Mouse (Mus musculus): ENCODE measurements around the gene Gng8. TPM values are rescaled to one million over a fixed set of nuclear protein-coding genes. Genes with fewer than 3 reads are reported as not detected.

Gene Gng8
- polyA plus RNA-seq, 1 experiment from 2014 or later = 5.4 TPM

DNA sequence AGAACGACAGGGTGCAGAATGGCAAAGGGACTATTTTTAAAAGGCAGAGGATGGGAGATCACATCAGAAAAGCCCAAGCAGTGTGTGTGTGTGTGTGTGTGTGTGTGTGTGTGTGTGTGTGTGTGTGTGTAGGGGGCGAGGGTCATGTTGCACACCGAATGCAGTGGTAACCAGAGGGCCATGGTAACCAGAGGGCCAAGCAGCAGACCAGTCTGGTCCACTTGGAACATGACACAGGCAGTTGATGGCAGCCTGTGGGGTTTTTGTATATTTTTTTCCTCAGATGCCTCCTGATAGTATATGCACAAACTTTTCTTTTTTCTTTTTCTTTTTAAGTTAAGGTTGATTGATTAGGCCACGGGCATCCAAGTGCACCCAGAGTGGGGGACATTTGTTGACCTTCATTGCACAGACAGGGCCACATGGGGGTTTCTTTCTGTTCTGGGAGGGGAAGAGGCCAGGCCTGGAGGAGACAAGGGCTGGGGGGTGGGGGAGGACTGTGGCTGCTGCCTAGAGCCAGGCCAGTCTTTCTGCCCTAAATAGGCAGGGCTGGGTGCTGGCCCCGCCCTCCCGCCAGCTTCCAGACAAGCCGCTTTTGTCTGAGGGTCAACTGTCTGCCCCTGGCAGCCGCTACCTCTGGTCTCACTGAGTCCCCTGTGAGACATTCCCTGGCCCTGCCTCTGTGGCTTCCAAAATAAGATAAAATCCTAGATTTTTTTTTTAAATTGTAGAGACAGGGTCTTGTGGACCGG is 11.6 kb upstream of the Gng8 start:
- Histone ChIP-seq H3K4me3 (peak overlapping the region; percentile 31; the same call in 1 of the 2 replicates), H3K27ac (replicated peaks) (peak overlapping the region; percentile 91), H3K9me3 (replicated peaks) (peaks cover 1% of the 10 kb centered on the region), H3K36me3 (peaks cover 37% of the 10 kb centered on the region), H3K27me3 (ENCODE audit: low read depth, poor library complexity, severe bottlenecking) (peaks cover 33% of the 10 kb centered on the region), H3K4me1 (peaks cover 52% of the 10 kb centered on the region)
- 21% methylated on average over 9 of the region's 9 CpGs for WGBS
- DNase-seq (ENCODE audit: low spot score) = peak; percentile 88

DNA sequence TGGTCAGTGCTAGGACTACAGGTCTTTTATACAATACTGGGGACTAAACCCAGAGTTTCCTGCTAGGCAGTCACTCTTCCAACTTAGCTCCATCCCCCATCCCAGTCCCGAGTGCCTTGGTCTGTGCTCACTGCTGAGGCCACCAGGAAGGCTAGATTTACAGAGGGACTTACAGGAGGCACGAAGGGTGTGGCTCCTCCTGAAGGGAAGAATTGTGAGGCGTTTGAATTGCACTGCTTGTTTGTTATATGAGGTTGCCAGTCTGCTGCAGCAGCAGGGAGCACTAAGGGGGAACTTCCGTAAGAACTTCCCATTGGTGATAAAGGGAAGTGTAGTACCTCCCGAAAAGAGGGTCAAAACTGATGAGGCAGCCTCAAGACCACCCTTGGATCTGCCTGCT is 11.0 kb upstream of the Gng8 start:
- Histone ChIP-seq H3K27me3 (ENCODE audit: low read depth, poor library complexity, severe bottlenecking) (peaks cover 39% of the 10 kb centered on the region), H3K36me3 (peaks cover 44% of the 10 kb centered on the region), H3K9me3 (replicated peaks) (peaks cover 8% of the 10 kb centered on the region), H3K27ac (replicated peaks) (peak overlapping the region; percentile 91), H3K4me1 (peaks cover 53% of the 10 kb centered on the region), H3K4me3 (peak overlapping the region; percentile 31; the same call in 1 of the 2 replicates)
- WGBS = 16% methylated on average over 5 of the region's 5 CpGs
- DNase-seq (ENCODE audit: low spot score) = no peak

DNA sequence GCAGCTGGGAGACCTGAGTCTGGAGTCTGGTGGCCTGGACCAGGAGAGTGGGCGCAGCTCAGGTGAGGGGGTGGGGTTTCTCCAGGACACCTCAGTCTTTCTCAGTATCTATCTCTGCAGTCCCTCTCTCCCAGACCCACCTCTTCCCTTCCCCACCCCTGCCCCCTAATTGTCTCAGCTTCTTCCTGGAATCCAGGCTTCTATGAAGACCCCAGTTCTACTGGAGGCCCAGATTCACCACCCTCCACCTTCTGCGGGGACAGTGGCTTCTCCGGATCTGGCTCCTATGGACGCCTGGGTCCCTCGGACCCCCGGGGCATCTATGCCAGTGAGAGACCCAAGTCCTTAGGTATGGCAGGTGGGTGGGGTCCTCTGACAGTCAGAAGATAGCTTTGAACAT is 8.4 kb upstream of the Gng8 start:
- WGBS = 94% methylated on average over 6 of the region's 6 CpGs
- no peak overlapping the region for H3K4me3 ChIP-seq
- H3K9me3 ChIP-seq (replicated peaks) = peaks cover 21% of the 10 kb centered on the region
- H3K27ac ChIP-seq (replicated peaks) = no peak overlapping the region
- peaks cover 37% of the 10 kb centered on the region for H3K4me1 ChIP-seq
- H3K36me3 ChIP-seq = peaks cover 64% of the 10 kb centered on the region
- no peak for DNase-seq (ENCODE audit: low spot score)
- H3K27me3 ChIP-seq (ENCODE audit: low read depth, poor library complexity, severe bottlenecking) = peaks cover 64% of the 10 kb centered on the region

DNA sequence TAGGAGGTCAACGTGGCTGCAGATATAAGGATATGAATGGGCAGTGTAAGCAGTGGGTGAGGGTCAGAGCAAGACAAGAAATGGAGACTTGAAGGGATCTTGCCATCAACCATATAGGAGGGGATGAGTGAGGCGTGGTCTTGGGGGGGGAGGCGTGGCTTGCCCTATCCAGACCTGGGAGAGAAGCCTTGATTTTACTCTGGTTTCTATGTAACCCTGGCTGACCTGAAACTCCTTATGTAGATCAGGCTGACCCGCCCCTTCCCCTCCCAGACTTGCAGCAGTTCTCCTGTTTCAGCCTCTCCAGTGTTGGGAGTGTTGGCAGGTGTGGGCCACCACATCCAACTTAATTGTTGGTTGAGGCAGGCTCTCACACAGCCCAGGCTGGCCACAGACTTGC is 7.3 kb upstream of the Gng8 start:
- WGBS = 48% methylated on average over 4 of the region's 4 CpGs
- Histone ChIP-seq H3K27me3 (ENCODE audit: low read depth, poor library complexity, severe bottlenecking) (peaks cover 76% of the 10 kb centered on the region), H3K4me1 (peaks cover 30% of the 10 kb centered on the region), H3K4me3 (no peak overlapping the region), H3K27ac (replicated peaks) (no peak overlapping the region), H3K36me3 (peaks cover 58% of the 10 kb centered on the region), H3K9me3 (replicated peaks) (peaks cover 21% of the 10 kb centered on the region)
- no peak for DNase-seq (ENCODE audit: low spot score)

DNA sequence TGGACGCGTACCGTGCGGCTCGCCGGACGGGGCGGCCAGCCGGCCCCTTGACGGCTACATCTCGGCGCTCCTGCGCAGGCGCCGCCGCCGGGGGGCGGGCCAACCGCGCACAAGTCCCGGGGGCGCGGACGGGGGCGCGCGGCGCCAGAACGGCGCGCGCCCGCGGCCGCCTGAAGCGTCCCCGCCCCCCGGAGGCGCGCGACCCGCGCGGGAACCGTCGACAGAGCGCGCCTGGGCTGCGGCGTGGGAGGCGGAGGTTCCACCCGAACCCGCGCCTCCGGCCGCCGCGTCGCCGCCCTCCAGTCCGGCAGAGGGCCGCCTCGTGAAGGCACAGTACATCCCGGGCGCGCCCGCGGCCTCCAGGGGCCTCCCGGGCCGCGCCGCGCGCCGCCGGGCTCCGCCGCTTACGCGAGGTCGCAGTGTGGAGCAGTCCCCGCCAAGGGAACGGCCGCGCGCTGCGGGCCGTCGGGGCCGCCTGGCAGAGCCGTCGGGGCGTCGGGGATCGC is 6.3 kb upstream of the Gng8 start:
- Histone ChIP-seq H3K4me1 (peaks cover 20% of the 10 kb centered on the region), H3K27ac (replicated peaks) (peak overlapping the region; percentile 49; the same call in 1 of the 2 replicates), H3K27me3 (ENCODE audit: low read depth, poor library complexity, severe bottlenecking) (peaks cover 86% of the 10 kb centered on the region), H3K4me3 (peak overlapping the region; percentile 44), H3K9me3 (replicated peaks) (peaks cover 24% of the 10 kb centered on the region), H3K36me3 (peaks cover 58% of the 10 kb centered on the region)
- peak; percentile 28 for DNase-seq (ENCODE audit: low spot score)
- WGBS = 16% methylated on average over 91 of the region's 95 CpGs

DNA sequence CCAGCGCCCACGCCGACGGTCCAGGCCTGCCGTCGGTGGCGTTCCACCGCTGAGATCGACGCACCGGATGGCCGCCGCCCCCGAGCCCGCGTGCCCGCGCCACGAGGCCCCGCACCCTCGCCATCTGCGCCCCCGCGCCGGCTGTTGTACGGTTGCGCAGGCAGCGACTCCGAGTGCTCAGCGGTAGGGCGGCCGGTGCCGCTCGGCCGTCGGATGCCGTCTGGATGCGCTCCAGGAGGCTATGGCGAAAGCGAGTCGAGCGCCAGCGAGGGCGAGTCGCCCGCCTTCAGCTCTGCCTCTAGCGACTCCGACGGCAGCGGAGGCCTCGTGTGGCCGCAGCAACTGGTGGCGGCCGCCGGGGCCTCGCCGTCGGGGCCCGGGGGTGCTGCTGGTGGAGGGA is 5.7 kb upstream of the Gng8 start:
- peak overlapping the region; percentile 44 for H3K4me3 ChIP-seq
- peaks cover 20% of the 10 kb centered on the region for H3K4me1 ChIP-seq
- DNase-seq (ENCODE audit: low spot score) = no peak
- H3K27me3 ChIP-seq (ENCODE audit: low read depth, poor library complexity, severe bottlenecking) = peaks cover 92% of the 10 kb centered on the region
- H3K36me3 ChIP-seq = peaks cover 58% of the 10 kb centered on the region
- 42% methylated on average over 59 of the region's 59 CpGs for WGBS
- peaks cover 24% of the 10 kb centered on the region for H3K9me3 ChIP-seq (replicated peaks)
- 0 out of 2 replicates have a peak overlapping the region, but pooled peaks have one; percentile 49 for H3K27ac ChIP-seq (replicated peaks)

DNA sequence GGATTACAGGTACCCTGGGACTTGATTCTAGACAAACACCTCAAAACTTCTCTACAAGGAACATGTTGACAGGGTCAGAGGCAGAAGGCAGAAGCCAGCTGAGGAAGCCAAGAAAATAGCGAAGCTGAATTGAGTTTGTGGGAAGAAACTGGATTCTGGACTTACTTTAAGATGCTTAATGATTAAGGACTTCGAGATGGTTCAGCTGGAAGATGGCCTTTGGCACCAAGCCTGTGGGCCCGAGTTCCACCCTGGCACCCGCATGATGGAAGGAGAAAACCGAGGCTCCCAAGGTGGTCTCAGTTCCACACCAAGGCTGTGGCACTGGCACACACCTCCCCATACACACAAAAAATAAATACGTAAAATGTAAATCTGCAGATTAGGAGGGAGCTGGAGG is 1.1 kb upstream of the Gng8 start:
- DNase-seq (ENCODE audit: low spot score) = no peak
- H3K27me3 ChIP-seq (ENCODE audit: low read depth, poor library complexity, severe bottlenecking) = peaks cover 88% of the 10 kb centered on the region
- 50% methylated on average over 6 of the region's 6 CpGs for WGBS

DNA sequence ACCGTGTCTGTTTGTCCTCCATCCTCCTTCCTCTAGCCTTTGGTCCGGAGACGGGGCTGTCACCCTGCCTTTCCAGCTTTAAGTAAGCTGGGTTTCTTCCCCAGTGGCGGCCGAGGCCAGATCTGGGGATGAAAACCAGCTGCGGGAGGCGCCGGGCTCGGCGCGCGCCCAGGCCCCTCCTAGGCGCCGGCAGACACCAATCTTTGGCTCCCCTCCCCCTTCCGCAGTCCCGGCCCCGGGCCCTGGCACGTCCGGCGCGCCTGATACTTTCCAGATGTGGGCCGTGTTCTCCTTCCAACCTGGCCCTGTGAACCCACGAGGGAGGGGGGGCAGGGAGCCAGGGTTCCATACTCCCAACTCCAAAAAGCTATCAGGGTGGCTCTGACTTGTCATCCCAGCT is 642 bp upstream of the Gng8 start:
- H3K9me3 ChIP-seq (replicated peaks) = peaks cover 13% of the 10 kb centered on the region
- peak overlapping the region; percentile 34; the same call in 1 of the 2 replicates for H3K27ac ChIP-seq (replicated peaks)
- H3K36me3 ChIP-seq = peaks cover 17% of the 10 kb centered on the region
- peaks cover 84% of the 10 kb centered on the region for H3K27me3 ChIP-seq (ENCODE audit: low read depth, poor library complexity, severe bottlenecking)
- WGBS = under 1% methylated on average over 23 of the region's 23 CpGs
- H3K4me1 ChIP-seq = peaks cover 51% of the 10 kb centered on the region
- peak overlapping the region; percentile 43 for H3K4me3 ChIP-seq
- DNase-seq (ENCODE audit: low spot score) = peak; percentile 75

More for the DNA sequence above, 1.1 kb upstream of the Gng8 start:
- Histone ChIP-seq H3K4me1 (peaks cover 52% of the 10 kb centered on the region), H3K27ac (replicated peaks) (peak overlapping the region; percentile 34; the same call in 1 of the 2 replicates), H3K36me3 (peaks cover 21% of the 10 kb centered on the region), H3K4me3 (peak overlapping the region; percentile 43; the same call in 1 of the 2 replicates), H3K9me3 (replicated peaks) (peaks cover 18% of the 10 kb centered on the region)

DNA sequence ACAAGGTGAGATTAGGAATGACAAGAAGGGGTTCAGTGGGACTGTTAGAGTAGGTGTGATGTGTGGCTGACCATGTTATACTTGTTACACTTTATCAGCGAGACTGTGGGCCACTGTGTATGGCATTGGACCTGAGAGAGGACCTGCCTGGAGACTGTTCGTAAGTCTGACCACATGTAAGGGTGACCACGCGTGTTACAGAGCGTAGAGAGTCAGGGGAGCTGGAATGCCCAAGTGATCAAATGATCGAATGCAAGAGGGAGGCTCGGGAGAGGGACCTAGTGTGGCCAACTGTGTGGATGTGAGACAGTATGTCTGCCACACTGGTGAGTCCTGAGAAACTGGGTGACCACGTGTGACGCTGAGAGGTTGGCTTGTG is 755 bp downstream of the Gng8 start:
- peaks cover 51% of the 10 kb centered on the region for H3K4me1 ChIP-seq
- peaks cover 5% of the 10 kb centered on the region; the same call in 1 of the 2 replicates for H3K36me3 ChIP-seq
- H3K9me3 ChIP-seq (replicated peaks) = 0 out of 2 replicates have a peak, but pooled peaks cover 4% of the 10 kb centered on the region
- peak overlapping the region; percentile 43 for H3K4me3 ChIP-seq
- 47% methylated on average over 9 of the region's 9 CpGs for WGBS
- no peak for DNase-seq (ENCODE audit: low spot score)
- no peak overlapping the region for H3K27ac ChIP-seq (replicated peaks)
- H3K27me3 ChIP-seq (ENCODE audit: low read depth, poor library complexity, severe bottlenecking) = peaks cover 70% of the 10 kb centered on the region

DNA sequence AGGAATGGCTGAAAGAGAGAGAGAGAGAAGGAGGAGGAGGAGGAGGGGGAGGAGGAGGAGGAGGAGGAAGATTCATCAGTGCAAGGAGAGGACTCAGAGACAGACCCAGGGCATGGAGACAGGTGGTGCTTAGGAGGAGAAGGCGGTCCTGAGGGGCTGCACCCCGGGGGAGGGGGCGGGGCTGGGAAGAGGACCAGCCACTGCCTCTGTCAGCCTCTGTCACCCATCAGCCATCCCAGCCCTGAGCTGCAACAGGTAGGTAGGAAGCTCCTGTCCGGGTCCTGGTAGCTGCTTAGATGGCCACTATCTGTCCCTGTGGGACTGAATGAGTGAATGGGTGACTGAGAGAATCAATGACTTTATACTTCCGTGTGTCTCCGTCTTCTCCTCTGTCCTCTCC is 2.0 kb downstream of the Gng8 start:
- Histone ChIP-seq H3K9me3 (replicated peaks) (0 out of 2 replicates have a peak, but pooled peaks cover 4% of the 10 kb centered on the region), H3K4me3 (peak overlapping the region; percentile 45), H3K27ac (replicated peaks) (no peak overlapping the region), H3K4me1 (peaks cover 51% of the 10 kb centered on the region), H3K27me3 (ENCODE audit: low read depth, poor library complexity, severe bottlenecking) (peaks cover 57% of the 10 kb centered on the region), H3K36me3 (no peaks in the 10 kb centered on the region)
- no peak for DNase-seq (ENCODE audit: low spot score)
- WGBS = 9% methylated on average over 5 of the region's 6 CpGs

DNA sequence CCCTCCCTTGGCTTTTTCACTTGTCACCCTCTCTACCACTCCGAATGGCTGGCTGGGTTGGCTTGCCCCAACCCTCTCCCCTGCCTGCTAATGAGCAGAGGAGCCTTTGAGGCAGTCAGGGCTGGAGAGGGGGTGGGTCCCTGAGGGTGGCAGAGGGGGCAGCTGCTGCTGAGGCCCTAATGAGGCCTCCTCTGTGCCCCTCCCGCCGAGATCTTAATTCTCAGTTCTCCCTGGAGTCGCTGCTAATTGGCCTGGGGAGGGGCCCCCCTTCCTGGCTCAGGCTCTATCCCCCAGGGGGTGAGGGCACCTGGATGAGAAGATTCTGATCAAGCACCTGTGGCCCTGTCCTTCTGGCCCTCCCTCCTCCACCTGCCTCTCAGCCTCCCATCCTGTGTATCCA is 2.7 kb downstream of the Gng8 start:
- Histone ChIP-seq H3K27ac (replicated peaks) (0 out of 2 replicates have a peak overlapping the region, but pooled peaks have one; percentile 14), H3K9me3 (replicated peaks) (0 out of 2 replicates have a peak, but pooled peaks cover 4% of the 10 kb centered on the region), H3K4me3 (peak overlapping the region; percentile 45), H3K27me3 (ENCODE audit: low read depth, poor library complexity, severe bottlenecking) (peaks cover 51% of the 10 kb centered on the region), H3K36me3 (no peaks in the 10 kb centered on the region), H3K4me1 (peaks cover 51% of the 10 kb centered on the region)
- 1% methylated on average over 4 of the region's 4 CpGs for WGBS
- DNase-seq (ENCODE audit: low spot score) = no peak

DNA sequence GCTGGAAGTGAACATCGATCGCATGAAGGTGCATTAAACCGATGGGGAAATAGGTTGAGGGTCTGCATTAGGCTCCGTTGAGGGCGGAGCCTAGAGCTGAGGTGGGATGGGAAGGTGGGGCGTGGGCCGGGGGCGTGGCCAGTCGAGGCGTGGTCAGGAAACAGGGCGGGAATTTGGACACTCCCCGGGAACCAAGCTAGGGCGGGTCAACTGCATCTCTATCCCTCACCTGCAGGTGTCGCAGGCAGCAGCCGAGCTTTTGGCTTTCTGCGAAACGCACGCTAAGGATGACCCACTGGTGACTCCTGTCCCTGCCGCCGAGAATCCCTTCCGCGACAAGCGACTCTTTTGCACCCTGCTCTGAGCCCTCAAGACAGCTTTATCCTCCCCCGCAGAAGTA is 3.4 kb downstream of the Gng8 start:
- Histone ChIP-seq H3K36me3 (no peaks in the 10 kb centered on the region), H3K27me3 (ENCODE audit: low read depth, poor library complexity, severe bottlenecking) (peaks cover 51% of the 10 kb centered on the region), H3K9me3 (replicated peaks) (no peaks in the 10 kb centered on the region), H3K4me3 (peak overlapping the region; percentile 45), H3K4me1 (peaks cover 54% of the 10 kb centered on the region), H3K27ac (replicated peaks) (no peak overlapping the region)
- under 1% methylated on average over 24 of the region's 24 CpGs for WGBS
- DNase-seq (ENCODE audit: low spot score) = peak; percentile 83

DNA sequence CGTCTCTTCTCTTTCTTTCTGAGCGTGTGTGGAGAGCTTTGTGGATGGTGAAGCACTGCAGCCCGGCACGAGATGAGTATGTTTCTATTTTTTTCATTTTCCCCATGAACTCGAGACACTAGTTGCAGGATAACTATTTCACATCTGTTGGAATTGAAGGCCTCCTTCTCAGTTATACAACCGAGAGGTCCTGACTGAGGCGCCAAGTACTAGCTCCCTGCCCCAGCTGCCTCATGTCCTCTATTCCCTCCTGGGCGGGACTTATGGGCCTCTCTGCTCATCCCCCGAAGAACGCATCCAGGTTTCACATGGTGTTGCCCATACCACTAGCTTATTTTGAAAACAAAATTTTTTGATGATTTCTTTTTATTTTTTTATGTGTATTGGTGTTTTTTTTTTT is 3.9 kb downstream of the Gng8 start:
- Histone ChIP-seq H3K27ac (replicated peaks) (no peak overlapping the region), H3K9me3 (replicated peaks) (no peaks in the 10 kb centered on the region), H3K27me3 (ENCODE audit: low read depth, poor library complexity, severe bottlenecking) (peaks cover 47% of the 10 kb centered on the region), H3K4me1 (peaks cover 57% of the 10 kb centered on the region), H3K36me3 (no peaks in the 10 kb centered on the region), H3K4me3 (peak overlapping the region; percentile 45)
- no peak for DNase-seq (ENCODE audit: low spot score)
- WGBS = 33% methylated on average over 10 of the region's 10 CpGs
